Mouse (Mus musculus): ENCODE results near the gene Nxpe3. TPM values are rescaled to one million over a fixed set of nuclear protein-coding genes. Genes with fewer than 3 reads are reported as not detected.

The Nxpe3 gene
- polyA plus RNA-seq, 1 experiment from 2014 or later, result 0.47 TPM

GRCm38 (mm10) chr16:55817717-55818515 is 77.2 kb downstream of the Nxpe3 start:
- TF ChIP-seq EP300 (IDR thresholded peaks at IDR 0.05) (no peak), CTCF (IDR thresholded peaks at IDR 0.05) (no peak)
- Histone ChIP-seq H3K9me3 (ENCODE audit: low read length) (no peaks in the 10 kb centered on the region), H3K36me3 (ENCODE audit: insufficient read depth, low read length) (peaks cover 39% of the 10 kb centered on the region), H3K4me1 (ENCODE audit: insufficient read depth, low read depth, low read length) (0 out of 2 replicates have a peak, but pooled peaks cover 4% of the 10 kb centered on the region), H3K27me3 (replicated peaks; ENCODE audit: insufficient read depth, low read length) (no peaks in the 10 kb centered on the region), H3K4me3 (ENCODE audit: low read depth, low read length) (no peak overlapping the region), H3K4me2 (replicated peaks; ENCODE audit: low read depth, low read length) (peak overlapping the region; percentile 54; the same call in 1 of the 2 replicates), H3K27ac (ENCODE audit: low read length) (peak overlapping the region; percentile 26; the same call in 1 of the 2 replicates), H3K9ac (replicated peaks; ENCODE audit: low read depth) (no peak overlapping the region)
- no peak for ATAC-seq
- peak; percentile 7 for DNase-seq (ENCODE audit: low spot score)
- WGBS, result 87% methylated on average over 28 of the region's 28 CpGs

- 69% methylated on average over 13 of the region's 13 CpGs for WGBS
- H3K4me2 ChIP-seq (replicated peaks; ENCODE audit: low read depth, low read length), result no peak overlapping the region; the same call in 1 of the 2 replicates
Observed at GRCm38 (mm10) chr16:55816202-55816941, 78.7 kb downstream of the Nxpe3 start.

GRCm38 (mm10) chr16:55815466-55815865 is 79.6 kb downstream of the Nxpe3 start:
- Histone ChIP-seq H3K27ac (ENCODE audit: low read length) (no peak overlapping the region), H3K4me2 (replicated peaks; ENCODE audit: low read depth, low read length) (no peak overlapping the region), H3K27me3 (replicated peaks; ENCODE audit: insufficient read depth, low read length) (no peaks in the 10 kb centered on the region), H3K36me3 (ENCODE audit: insufficient read depth, low read length) (peaks cover 53% of the 10 kb centered on the region), H3K4me1 (ENCODE audit: insufficient read depth, low read depth, low read length) (0 out of 2 replicates have a peak, but pooled peaks cover 4% of the 10 kb centered on the region), H3K4me3 (ENCODE audit: low read depth, low read length) (no peak overlapping the region), H3K9ac (replicated peaks; ENCODE audit: low read depth) (no peak overlapping the region), H3K9me3 (ENCODE audit: low read length) (no peaks in the 10 kb centered on the region)
- no peak for ATAC-seq
- 71% methylated on average over 14 of the region's 14 CpGs for WGBS
- DNase-seq (ENCODE audit: low spot score), result peak; percentile 5
- TF ChIP-seq EP300 (IDR thresholded peaks at IDR 0.05) (no peak), CTCF (IDR thresholded peaks at IDR 0.05) (no peak)

More at GRCm38 (mm10) chr16:55816202-55816941, 78.7 kb downstream of the Nxpe3 start:
- H3K9me3 ChIP-seq (ENCODE audit: low read length), result no peaks in the 10 kb centered on the region
- TF ChIP-seq CTCF (IDR thresholded peaks at IDR 0.05) (peak; percentile 6; the same call in 1 of the 2 replicates), EP300 (IDR thresholded peaks at IDR 0.05) (0 out of 2 replicates have a peak, but pooled peaks have one; percentile 36)
- no peak overlapping the region for H3K9ac ChIP-seq (replicated peaks; ENCODE audit: low read depth)
- 0 out of 2 replicates have a peak overlapping the region, but pooled peaks have one; percentile 26 for H3K27ac ChIP-seq (ENCODE audit: low read length)
- 0 out of 2 replicates have a peak, but pooled peaks cover 4% of the 10 kb centered on the region for H3K4me1 ChIP-seq (ENCODE audit: insufficient read depth, low read depth, low read length)
- peak; percentile 43 for ATAC-seq
- H3K27me3 ChIP-seq (replicated peaks; ENCODE audit: insufficient read depth, low read length), result no peaks in the 10 kb centered on the region
- peak; percentile 77 for DNase-seq (ENCODE audit: low spot score)
- H3K4me3 ChIP-seq (ENCODE audit: low read depth, low read length), result no peak overlapping the region
- H3K36me3 ChIP-seq (ENCODE audit: insufficient read depth, low read length), result peaks cover 45% of the 10 kb centered on the region

GRCm38 (mm10) chr16:55814686-55815085 is 80.4 kb downstream of the Nxpe3 start:
- TF ChIP-seq CTCF (IDR thresholded peaks at IDR 0.05) (no peak), EP300 (IDR thresholded peaks at IDR 0.05) (peak; percentile 69; the same call in 1 of the 2 replicates)
- peak; percentile 34 for ATAC-seq
- 55% methylated on average over 6 of the region's 6 CpGs for WGBS
- Histone ChIP-seq H3K4me2 (replicated peaks; ENCODE audit: low read depth, low read length) (no peak overlapping the region), H3K27ac (ENCODE audit: low read length) (no peak overlapping the region), H3K27me3 (replicated peaks; ENCODE audit: insufficient read depth, low read length) (no peaks in the 10 kb centered on the region), H3K9me3 (ENCODE audit: low read length) (no peaks in the 10 kb centered on the region), H3K4me3 (ENCODE audit: low read depth, low read length) (no peak overlapping the region), H3K9ac (replicated peaks; ENCODE audit: low read depth) (no peak overlapping the region), H3K4me1 (ENCODE audit: insufficient read depth, low read depth, low read length) (0 out of 2 replicates have a peak, but pooled peaks cover 4% of the 10 kb centered on the region), H3K36me3 (ENCODE audit: insufficient read depth, low read length) (peaks cover 57% of the 10 kb centered on the region)
- peak; percentile 71 for DNase-seq (ENCODE audit: low spot score)

- Histone ChIP-seq H3K9ac (replicated peaks; ENCODE audit: low read depth) (no peak overlapping the region), H3K9me3 (ENCODE audit: low read length) (no peaks in the 10 kb centered on the region), H3K4me2 (replicated peaks; ENCODE audit: low read depth, low read length) (no peak overlapping the region), H3K27me3 (replicated peaks; ENCODE audit: insufficient read depth, low read length) (no peaks in the 10 kb centered on the region), H3K27ac (ENCODE audit: low read length) (no peak overlapping the region), H3K4me3 (ENCODE audit: low read depth, low read length) (no peak overlapping the region), H3K4me1 (ENCODE audit: insufficient read depth, low read depth, low read length) (0 out of 2 replicates have a peak, but pooled peaks cover 4% of the 10 kb centered on the region), H3K36me3 (ENCODE audit: insufficient read depth, low read length) (peaks cover 56% of the 10 kb centered on the region)
- WGBS, result 83% methylated on average over 15 of the region's 15 CpGs
- no peak for TF ChIP-seq EP300 (IDR thresholded peaks at IDR 0.05)
- no peak for TF ChIP-seq CTCF (IDR thresholded peaks at IDR 0.05)
- ATAC-seq, result no peak
- DNase-seq (ENCODE audit: low spot score), result no peak
Observed at GRCm38 (mm10) chr16:55813916-55814315, 81.2 kb downstream of the Nxpe3 start.

- H3K4me2 ChIP-seq (replicated peaks; ENCODE audit: low read depth, low read length), result no peak overlapping the region
- ATAC-seq (no peak), DNase-seq (ENCODE audit: low spot score) (no peak)
- no peak overlapping the region for H3K9ac ChIP-seq (replicated peaks; ENCODE audit: low read depth)
- TF ChIP-seq EP300 (IDR thresholded peaks at IDR 0.05), result no peak
- no peak for TF ChIP-seq CTCF (IDR thresholded peaks at IDR 0.05)
- no peak overlapping the region for H3K4me3 ChIP-seq (ENCODE audit: low read depth, low read length)
- H3K9me3 ChIP-seq (ENCODE audit: low read length), result no peaks in the 10 kb centered on the region
- no peaks in the 10 kb centered on the region for H3K4me1 ChIP-seq (ENCODE audit: insufficient read depth, low read depth, low read length)
- no peaks in the 10 kb centered on the region for H3K27me3 ChIP-seq (replicated peaks; ENCODE audit: insufficient read depth, low read length)
- peaks cover 43% of the 10 kb centered on the region for H3K36me3 ChIP-seq (ENCODE audit: insufficient read depth, low read length)
- 74% methylated on average over 6 of the region's 6 CpGs for WGBS
- no peak overlapping the region for H3K27ac ChIP-seq (ENCODE audit: low read length)
Observed at GRCm38 (mm10) chr16:55811792-55812191, 83.3 kb downstream of the Nxpe3 start.

Measured in lung, postnatal 0 days (tissue).